Mouse (Mus musculus) bone marrow macrophage, adult 2 months (primary cell): ENCODE measurements around the gene Samd4b.

Source experiments
- CTCF ChIP-seq: IDR thresholded peaks from 2 replicates; pipeline ENCODE4 v1.5.1; 2012; ENCODE audit warnings: low read depth, mild to moderate bottlenecking, low read length, moderate library complexity
- POLR2A ChIP-seq: IDR thresholded peaks from 2 replicates; pipeline ENCODE4 v1.6.1; 2012; ENCODE audit warnings: mild to moderate bottlenecking, low read depth, low read length, borderline replicate concordance

GRCm38 (mm10) chr7:28587644-28588043 lies 10.3 kb downstream of the Samd4b start:
- TF ChIP-seq CTCF (no peak), POLR2A (no peak)
